Mouse (Mus musculus) bone marrow macrophage, adult 2 months (primary cell): ENCODE measurements around the gene Svs4.

Source experiments
- CTCF ChIP-seq: IDR thresholded peaks from 2 replicates; pipeline ENCODE4 v1.5.1; 2012; ENCODE audit warnings: low read depth, mild to moderate bottlenecking, low read length, moderate library complexity
- POLR2A ChIP-seq: IDR thresholded peaks from 2 replicates; pipeline ENCODE4 v1.6.1; 2012; ENCODE audit warnings: mild to moderate bottlenecking, low read depth, low read length, borderline replicate concordance

- TF ChIP-seq POLR2A (no peak), CTCF (no peak)
These were observed 42.7 kb upstream of the Svs4 start for GRCm38 (mm10) chr2:164320983-164321382.
